Mouse (Mus musculus) retina, adult 2 months (tissue): ENCODE results near the gene Aprt.

Experiments used
- DNase-seq: peaks from one replicate; pipeline ENCODE4 v3.0.0-alpha.2; 2012; ENCODE audit warnings: low read depth, low spot score

Gene Aprt

GRCm38 (mm10) chr8:122576648-122577022 lies at the start of gene Aprt:
Gene Aprt, minus strand, starts transcription at chr8:122576909.
- DNase-seq = peak; percentile 82

GRCm38 (mm10) chr8:122625811-122626210 lies 49.1 kb upstream of the Aprt start:
- DNase-seq = no peak

GRCm38 (mm10) chr8:122624653-122625052 lies 47.9 kb upstream of the Aprt start:
- DNase-seq = no peak

- DNase-seq = no peak
These were observed 47.3 kb upstream of the Aprt start for GRCm38 (mm10) chr8:122623844-122624642.

GRCm38 (mm10) chr8:122622727-122623126 lies 46.0 kb upstream of the Aprt start, which contains the start of gene Pabpn1l:
Gene Pabpn1l, minus strand, starts transcription at chr8:122622739.
- DNase-seq = no peak

GRCm38 (mm10) chr8:122620446-122620845 lies 43.7 kb upstream of the Aprt start:
- no peak for DNase-seq

DNA sequence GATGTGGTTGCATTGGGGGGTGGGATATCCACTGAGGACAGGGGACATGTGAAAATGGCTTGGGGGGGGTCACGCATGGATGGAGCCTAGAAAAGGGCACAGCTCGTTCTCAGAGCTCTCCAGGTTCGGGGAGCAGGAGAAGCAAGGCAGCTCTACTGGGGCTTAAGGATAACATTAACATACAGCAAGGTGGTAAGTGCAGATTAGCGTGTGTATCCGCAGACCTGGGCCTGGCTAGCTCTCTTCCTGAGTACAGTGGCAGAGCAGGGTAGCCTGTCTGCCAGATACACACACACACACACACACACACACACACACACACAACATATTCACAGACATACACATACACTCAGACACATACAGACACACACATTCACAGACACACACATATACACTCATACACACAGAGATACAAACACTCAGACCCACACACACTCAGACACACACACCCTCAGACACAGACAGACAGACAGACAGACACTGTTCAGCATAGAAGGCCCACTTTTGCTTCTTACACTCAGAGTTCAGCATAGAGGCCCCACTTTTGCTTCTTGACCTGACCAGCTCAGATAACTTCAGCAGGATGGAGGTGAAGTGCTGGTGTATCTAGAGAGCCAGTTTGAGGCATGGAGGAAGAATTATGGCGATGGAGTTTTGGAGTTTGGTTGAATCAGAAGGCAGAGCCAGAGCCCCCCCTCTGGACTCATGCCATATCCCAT lies 42.1 kb upstream of the Aprt start:
- no peak for DNase-seq

DNA sequence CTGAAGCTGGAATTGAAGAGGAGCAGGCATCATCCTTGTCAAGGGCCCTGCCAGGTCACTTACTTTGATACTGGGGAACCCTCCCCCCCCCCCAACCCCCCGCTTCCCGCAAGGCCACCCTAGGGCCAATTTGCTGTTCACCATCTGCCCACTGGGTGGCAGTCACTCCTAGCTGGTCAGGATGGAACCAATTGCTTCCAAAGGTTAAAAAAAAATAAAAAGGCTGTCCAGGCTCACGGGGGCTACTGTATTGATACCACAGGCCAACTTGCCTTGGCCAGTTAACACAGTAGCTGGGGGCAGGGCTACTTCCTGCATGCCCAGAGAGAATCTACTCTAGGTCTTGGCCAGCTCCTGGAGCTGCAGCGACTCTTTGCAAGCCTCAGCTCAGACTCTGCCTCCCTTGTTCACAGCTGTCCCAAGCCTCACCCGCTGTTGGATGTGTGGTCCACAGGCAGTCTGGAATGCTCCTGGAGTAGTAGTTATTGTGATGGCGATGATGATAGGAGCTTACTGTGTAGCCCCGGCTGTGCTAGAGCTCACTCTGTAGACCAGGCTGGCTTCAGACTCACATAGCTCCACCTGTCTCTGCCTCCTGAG lies 41.3 kb upstream of the Aprt start:
- DNase-seq = peak; percentile 73

GRCm38 (mm10) chr8:122616181-122616905 lies 39.6 kb upstream of the Aprt start:
- DNase-seq = no peak

GRCm38 (mm10) chr8:122611295-122612133 lies 34.8 kb upstream of the Aprt start, which contains the start of the genes Galns and Trappc2l:
Gene Galns, minus strand, starts transcription at chr8:122611463.
Gene Trappc2l, plus strand, starts transcription at chr8:122611640.
- DNase-seq = peak; percentile 96

- no peak for DNase-seq
These were observed 34.0 kb upstream of the Aprt start for GRCm38 (mm10) chr8:122610612-122611277.

DNA sequence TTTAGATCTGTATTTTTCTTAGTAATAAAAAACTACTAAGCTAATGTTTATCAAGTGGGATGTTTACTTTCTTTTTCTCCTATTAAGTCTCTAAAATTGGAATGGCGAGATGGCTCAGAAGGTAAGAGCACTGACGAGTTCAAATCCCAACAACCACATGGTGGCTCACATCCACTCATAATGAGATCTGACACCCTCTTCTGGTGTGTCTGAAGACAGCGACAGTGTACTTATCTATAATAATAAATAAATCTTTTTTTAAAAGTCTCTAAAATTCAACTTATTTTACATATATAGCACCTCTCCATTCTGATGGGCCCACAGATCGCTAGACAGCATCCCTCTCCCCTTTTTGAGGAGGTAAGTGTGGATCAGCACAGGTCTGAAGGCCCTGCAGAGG lies 33.5 kb upstream of the Aprt start:
- no peak for DNase-seq

DNA sequence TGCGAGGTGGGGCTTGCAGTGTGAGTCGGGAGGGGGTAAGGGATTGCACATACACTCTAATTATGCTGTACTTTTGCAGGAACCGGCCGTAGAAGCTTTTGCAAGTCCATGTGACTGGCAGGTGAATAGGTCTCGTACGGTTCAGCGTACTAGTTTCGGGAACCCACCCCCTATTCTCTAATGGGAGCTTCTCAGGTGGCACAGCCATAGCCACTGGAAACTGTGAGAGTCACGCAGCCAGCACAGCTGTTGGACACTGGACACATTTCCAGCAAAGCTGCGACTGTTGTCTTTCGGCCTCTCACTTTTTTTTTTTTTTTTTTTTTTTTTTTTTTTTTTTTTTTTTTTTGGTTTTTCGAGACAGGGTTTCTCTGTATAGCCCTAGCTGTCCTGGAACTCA lies 30.1 kb upstream of the Aprt start:
- no peak for DNase-seq

GRCm38 (mm10) chr8:122605367-122605766 lies 28.7 kb upstream of the Aprt start:
- no peak for DNase-seq

DNA sequence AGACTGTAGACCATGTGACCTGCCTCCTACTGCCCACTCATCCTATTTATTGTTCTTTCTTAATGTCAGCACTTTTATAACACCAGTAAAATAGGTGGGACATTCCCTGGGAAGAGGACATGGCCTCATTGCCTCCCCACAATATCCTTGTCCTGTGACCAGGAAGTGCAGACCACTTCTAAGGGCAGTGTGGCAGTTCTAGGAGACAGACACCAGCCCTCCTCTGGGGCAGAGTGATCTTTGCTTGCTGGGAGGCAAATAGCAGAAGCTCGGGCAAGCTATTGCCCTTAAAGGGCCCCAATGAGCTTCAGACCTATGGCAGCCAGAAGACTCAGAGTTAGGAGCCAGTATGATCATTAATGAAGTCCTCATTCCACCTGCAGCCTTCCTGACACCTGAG lies 27.9 kb upstream of the Aprt start:
- no peak for DNase-seq

GRCm38 (mm10) chr8:122600666-122601065 lies 24.0 kb upstream of the Aprt start:
- DNase-seq = no peak

DNA sequence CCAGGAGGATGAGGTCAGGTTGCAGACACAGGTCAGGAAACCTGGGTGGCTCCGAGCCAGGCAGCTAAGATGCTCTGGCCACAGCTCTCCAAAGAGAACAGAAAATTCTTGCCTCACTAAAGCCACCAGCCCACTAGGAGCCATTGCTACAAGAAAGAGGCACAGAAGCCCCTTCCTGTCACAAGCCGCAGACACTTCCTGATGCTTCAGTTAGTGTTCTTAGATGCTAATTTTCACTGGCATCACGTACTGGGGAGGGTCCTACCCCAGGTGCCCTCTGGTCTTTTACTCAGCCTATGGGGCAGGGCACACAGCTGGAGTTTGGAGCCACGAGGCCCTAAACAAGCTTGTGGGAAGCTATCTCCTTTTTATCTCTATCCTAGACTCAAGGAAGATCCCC lies 19.3 kb upstream of the Aprt start:
- no peak for DNase-seq

DNA sequence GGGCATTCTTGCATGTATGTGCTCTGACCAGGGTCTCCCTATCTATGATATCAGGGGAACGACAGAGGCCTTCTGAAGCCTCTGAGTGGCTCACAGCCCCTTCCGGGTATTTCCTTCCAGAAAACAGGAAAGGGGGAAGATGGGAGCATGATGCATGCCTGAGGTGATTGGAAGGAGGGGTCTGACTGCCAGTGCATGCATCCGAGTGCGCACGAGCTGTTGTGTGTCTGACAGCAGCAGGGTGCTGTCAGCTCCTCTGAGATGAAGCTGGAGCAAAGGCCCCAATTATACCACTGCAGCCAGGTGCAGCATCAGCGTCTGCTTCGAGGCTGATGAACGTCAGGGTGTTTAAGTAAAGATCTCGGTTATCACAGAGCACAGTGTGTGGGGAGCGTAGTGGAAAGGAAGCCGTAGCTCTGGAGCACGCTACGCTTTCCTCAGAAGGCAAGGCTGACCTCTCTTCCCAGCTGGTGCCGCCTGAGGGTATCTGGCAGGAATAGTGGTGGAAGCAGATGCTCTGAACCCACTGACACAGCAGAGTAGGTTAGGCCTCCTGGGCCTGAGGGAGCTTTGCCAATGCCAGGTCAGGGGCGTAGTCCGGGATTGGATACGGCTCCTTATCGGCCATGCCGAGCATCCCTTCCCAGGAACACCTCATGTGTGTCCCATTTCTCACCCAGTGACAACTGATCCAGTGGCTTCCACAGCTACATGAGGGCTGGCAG lies 17.2 kb upstream of the Aprt start:
- DNase-seq = no peak

GRCm38 (mm10) chr8:122593240-122593639 lies 16.5 kb upstream of the Aprt start:
- DNase-seq = no peak

- DNase-seq = no peak
These were observed 10.0 kb upstream of the Aprt start for GRCm38 (mm10) chr8:122586749-122587148.
